Mouse (Mus musculus) left cerebral cortex, postnatal 14 days (tissue): ENCODE data around the gene Snrnp200. TPM values are rescaled to one million over a fixed set of nuclear protein-coding genes. Genes with fewer than 3 reads are reported as not detected.
"Not testable (repeated sequence)": the region's sequence is repeated elsewhere in the genome, so short reads cannot be mapped to it uniquely, and the experiment has no call there.

Source experiments
- DNase-seq, 2 experiments: peaks; one replicate each; pipeline ENCODE4 v3.0.0; 2021 to 2022; ENCODE audit warnings: low spot score in 2 of 2, mixed read lengths in 1 of 2
- intact Hi-C: fragments of 180-260 bp; cut with DNase I; formaldehyde crosslinking; loops from one replicate; pipeline ENCODE4 v1.15.1; 2025
- long read RNA-seq, 2 experiments: library from polyadenylated mRNA; stranded (forward); transcript quantifications; one replicate each; pipeline ENCODE4 v2.0.0; 2021
- total RNA-seq, 2 experiments: library from RNA; stranded (reverse); gene quantifications; 2 replicates each; pipeline ENCODE4 v1.2.3; 2021

Gene Snrnp200
- 10 to 100 TPM; 73.1 to 81.4 TPM for total RNA-seq
- long read RNA-seq, experiment 1, full-length matches to known transcripts, result 15 of 55 reads
- long read RNA-seq, experiment 1, partial matches to known transcripts, result 39 of 55 reads
- long read RNA-seq, experiment 1, other reads (novel, unspliced or antisense), result 1 of 55 reads
- long read RNA-seq, experiment 2, full-length matches to known transcripts, result 5 of 35 reads
- long read RNA-seq, experiment 2, partial matches to known transcripts, result 29 of 35 reads
- long read RNA-seq, experiment 2, other reads (novel, unspliced or antisense), result 1 of 35 reads

GRCm38 (mm10) chr2:127207547-127208451 is at the start of gene Snrnp200, which contains the start of gene 1810024B03Rik:
Gene Snrnp200, plus strand, starts transcription at chr2:127208386.
Gene 1810024B03Rik, minus strand, starts transcription at chr2:127208280.
- intact Hi-C loops, result loop anchor here (5.0 to 10.0 kb wide), 2 partner anchors 135 to 183 kb away; partner anchors contain the start of gene Blvra
- DNase-seq, result peak; percentile 96 to 98

DNA sequence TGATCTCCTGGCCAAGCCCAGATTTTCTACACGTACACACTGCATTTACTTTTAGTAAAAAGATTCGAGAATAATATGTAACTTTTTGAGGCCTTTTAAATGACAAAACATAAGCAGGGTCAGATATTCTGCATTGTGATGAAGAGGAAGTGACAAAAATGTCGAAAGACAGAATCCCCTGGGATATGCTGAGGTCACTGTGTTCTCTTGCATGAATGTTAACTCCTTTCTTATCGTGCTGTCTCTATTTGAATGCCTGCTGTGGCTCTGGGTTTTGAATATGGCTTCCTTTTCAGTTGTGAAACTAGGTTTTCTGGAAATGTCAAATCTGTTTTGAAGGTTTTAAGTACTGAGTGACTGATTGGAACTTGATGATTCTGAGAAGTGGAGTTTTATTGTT is 42.5 kb upstream of the Snrnp200 start:
- intact Hi-C loops, result loop anchor here (1.0 kb wide), 1 partner anchor 40 kb away; no protein-coding TSS in a partner anchor
- DNase-seq, result no peak

- peak; percentile 36 to 74 for DNase-seq
- intact Hi-C loops, result loop anchor here (1.0 kb wide), 1 partner anchor 39 kb away; no protein-coding TSS in a partner anchor
Measured at GRCm38 (mm10) chr2:127166261-127166660, 41.9 kb upstream of the Snrnp200 start.

DNA sequence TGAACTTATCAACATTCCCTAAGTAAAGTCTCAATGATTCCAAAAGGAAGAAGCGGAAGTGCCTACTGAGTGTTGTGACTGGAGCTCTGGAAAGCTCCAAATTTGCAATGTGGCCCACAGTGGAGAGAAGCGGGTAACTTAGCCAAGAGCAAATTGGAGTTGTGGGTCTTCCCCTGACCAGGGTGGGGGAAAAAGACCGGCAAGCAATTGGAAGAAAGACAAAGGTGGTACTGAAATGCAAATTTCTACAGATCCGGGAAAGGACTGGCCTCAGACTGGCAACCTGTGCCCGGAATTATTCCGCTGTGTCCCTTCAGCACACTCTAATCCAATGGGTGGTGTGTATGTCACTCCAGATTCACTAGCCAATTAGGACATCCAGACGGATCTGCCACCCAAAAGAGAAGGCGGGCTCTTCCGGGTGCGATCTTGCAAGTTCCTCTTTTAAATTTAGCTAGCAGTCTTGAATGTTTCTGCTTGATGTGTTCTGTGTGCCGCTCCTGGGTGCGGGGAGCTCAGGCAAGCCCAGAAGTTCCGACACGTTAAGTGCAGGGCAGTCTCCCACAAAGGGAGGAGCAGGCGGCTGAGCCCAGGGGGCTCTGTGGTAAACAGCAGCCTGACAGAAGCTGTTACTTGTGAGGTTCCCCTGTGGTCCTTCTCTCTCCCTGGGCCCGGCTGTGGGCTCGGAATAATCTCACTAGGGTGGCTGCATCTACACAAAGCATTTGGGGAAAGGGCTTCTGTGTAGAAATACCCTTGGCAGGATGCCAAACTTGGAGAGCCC is 25.4 kb upstream of the Snrnp200 start:
- intact Hi-C loops, result no loop called here

GRCm38 (mm10) chr2:127189574-127189973 is 18.6 kb upstream of the Snrnp200 start:
- no peak for DNase-seq
- intact Hi-C loops, result no loop called here

More for the DNA sequence above, 25.4 kb upstream of the Snrnp200 start:
- peak; percentile 83 to 94 for DNase-seq

- peak; percentile 41 to 75 for DNase-seq
- intact Hi-C loops, result loop anchor here (1.0 to 10.0 kb wide), 3 partner anchors 39 to 180 kb away; partner anchors contain the start of gene Blvra
Measured at GRCm38 (mm10) chr2:127204932-127205331, 3.3 kb upstream of the Snrnp200 start.

DNA sequence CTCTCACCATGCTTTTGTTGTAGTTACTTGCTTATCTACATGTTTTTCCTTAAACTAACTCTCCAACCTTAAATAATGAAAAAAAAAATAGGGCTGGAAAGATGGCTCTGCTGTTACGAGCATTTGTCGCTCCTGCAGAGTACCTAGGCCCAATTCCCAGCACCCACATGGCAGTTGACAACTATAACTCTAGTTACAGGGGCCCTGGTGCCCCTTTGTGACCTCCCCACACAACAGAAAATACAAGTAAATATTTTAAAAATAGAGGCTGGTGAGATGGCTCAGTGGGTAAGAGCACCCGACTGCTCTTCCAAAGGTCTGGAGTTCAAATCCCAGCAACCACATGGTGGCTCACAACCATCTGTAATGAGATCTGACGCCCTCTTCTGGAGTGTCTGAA is 2.2 kb upstream of the Snrnp200 start:
- intact Hi-C loops, result loop anchor here (1.0 to 10.0 kb wide), 3 partner anchors 40 to 181 kb away; partner anchors contain the start of gene Blvra
- not testable (repeated sequence) for DNase-seq

DNA sequence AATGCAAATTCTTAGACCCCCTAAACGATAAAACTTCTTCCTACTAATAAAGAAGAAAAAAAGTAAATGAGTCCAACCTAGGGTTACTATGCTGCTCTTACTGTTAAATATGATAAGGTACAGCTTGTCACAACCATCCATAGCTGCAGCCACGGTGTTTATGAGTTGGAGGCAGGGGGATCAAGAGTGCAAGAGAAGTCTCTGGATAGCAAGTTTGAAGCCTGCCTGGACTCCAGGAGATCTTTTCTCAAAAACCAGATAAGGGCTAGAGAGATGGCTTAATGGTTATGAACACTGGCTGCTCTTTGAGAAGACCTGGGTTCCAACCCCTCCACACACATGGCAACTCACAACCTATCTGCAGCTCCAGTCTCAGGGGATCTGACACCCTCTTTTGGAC is 1.3 kb upstream of the Snrnp200 start:
- DNase-seq, result no peak
- intact Hi-C loops, result loop anchor here (5.0 to 10.0 kb wide), 2 partner anchors 135 to 182 kb away; partner anchors contain the start of gene Blvra

DNA sequence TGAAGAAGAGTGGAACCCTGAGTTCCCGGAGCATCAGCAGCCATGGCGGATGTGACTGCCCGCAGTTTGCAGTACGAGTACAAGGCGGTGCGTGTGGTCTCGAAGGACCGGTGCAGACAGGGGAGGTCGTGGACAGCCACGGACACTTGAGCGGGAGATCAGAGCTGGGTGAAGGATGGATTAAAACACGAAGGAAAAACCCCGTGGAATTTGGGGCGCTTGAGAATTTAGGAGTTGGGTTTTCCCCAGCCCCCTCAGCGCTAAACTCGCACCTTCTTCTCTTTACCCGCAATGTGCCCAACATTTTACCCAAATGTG is 225 bp downstream of the Snrnp200 start:
- intact Hi-C loops, result loop anchor here (5.0 to 10.0 kb wide), 2 partner anchors 136 to 184 kb away; partner anchors contain the start of gene Blvra
- no peak for DNase-seq

DNA sequence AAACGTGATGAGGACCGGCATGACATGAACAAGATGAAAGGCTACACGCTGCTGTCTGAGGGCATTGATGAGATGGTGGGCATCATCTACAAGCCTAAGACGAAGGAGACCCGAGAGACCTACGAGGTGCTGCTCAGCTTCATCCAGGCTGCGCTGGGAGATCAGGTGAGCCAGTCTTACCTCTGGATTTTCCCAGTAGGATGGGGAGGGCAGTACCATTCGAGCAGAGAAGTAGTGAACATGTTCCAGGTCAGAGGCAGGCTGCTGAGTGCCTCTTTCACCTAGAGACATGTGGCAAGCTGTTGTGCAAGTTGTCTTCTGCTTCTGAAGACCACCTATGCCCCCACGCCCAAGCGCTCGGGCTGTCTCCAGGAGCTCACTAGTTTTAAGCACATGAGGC is 2.5 kb downstream of the Snrnp200 start:
- intact Hi-C loops, result loop anchor here (10.0 kb wide), 1 partner anchor 366 kb away; no protein-coding TSS in a partner anchor

GRCm38 (mm10) chr2:127217746-127218145 is 9.6 kb downstream of the Snrnp200 start:
- intact Hi-C loops, result loop anchor here (10.0 kb wide), 1 partner anchor 373 kb away; no protein-coding TSS in a partner anchor
- no peak for DNase-seq

More for the DNA sequence above, 2.5 kb downstream of the Snrnp200 start:
- DNase-seq, result no peak

DNA sequence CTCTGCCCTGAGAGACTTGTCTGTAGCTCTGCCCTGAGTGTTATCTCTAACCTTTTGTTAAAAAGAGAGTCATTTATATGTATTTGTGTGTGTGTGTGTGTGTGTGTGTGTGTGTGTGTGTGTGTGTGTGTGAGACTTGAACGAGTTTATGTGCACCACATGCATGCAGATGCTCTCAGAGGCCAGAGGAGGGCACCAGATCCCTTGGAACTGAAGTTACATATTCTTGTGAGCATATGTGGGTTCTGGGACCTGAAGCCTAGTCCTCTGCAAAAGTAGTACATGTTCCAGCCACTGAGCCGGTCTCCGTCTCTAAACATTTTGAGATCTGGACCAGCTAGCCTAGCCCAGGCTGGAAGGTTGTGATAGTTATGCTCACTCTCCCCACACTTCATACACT is 17.1 kb downstream of the Snrnp200 start:
- no peak for DNase-seq

GRCm38 (mm10) chr2:127237897-127238610 is 29.9 kb downstream of the Snrnp200 start:
- intact Hi-C loops, result loop anchor here (10.0 kb wide), 1 partner anchor 323 kb away; no protein-coding TSS in a partner anchor
- DNase-seq, result no peak

More for the DNA sequence above, 17.1 kb downstream of the Snrnp200 start:
- intact Hi-C loops, result no loop called here

DNA sequence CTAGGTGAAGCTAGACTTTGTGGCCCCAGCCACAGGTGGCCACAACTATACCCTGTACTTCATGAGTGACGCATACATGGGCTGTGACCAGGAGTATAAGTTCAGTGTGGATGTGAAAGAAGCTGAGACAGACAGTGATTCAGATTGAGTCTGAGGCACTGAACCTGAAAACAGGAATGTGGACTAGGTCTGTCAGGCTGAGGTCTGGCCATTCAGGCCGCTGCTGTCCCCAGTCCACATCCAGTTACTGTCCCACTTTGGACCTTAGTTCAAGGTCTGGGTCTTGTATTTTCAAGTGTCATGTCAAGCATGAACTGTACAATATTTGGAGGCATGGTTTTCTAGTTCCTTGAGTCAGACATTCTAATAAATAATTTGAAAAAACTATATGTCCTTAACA is 31.9 kb downstream of the Snrnp200 start:
- DNase-seq, result no peak
- intact Hi-C loops, result no loop called here

- intact Hi-C loops, result loop anchor here (5.0 kb wide), 1 partner anchor 95 kb away; no protein-coding TSS in a partner anchor
- peak; percentile 98 for DNase-seq
Measured at GRCm38 (mm10) chr2:127247592-127248333, 39.6 kb downstream of the Snrnp200 start, which contains the start of the genes Ciao1 and Tmem127. Gene Ciao1, minus strand, starts transcription at chr2:127247816. Gene Tmem127, plus strand, starts transcription at chr2:127247908.

GRCm38 (mm10) chr2:127248334-127249004 is 40.3 kb downstream of the Snrnp200 start:
- intact Hi-C loops, result loop anchor here (5.0 kb wide), 1 partner anchor 94 kb away; no protein-coding TSS in a partner anchor
- DNase-seq, result peak; percentile 33 to 40
